Mouse (Mus musculus) stomach, embryonic 15.5 days (tissue): Measurements from ENCODE around the gene Rgl1. TPM values are rescaled to one million over a fixed set of nuclear protein-coding genes. Genes with fewer than 3 reads are reported as not detected.

Source experiments
- ATAC-seq: fragments of 200-750 bp; cut with Nextera tagmentation; 2 replicates; pipeline ENCODE4 v1.8.0; 2017; ENCODE audit warnings: low read depth, moderate number of reproducible peaks, moderate TSS enrichment; ENCODE audit not compliant: insufficient read depth, low FRiP score
- H3K27ac ChIP-seq: fragments of 300-500 bp; sonication (generic); 2 replicates; pipeline ENCODE4 v1.5.1; 2015; ENCODE audit warnings: mild to moderate bottlenecking, inconsistent platforms
- H3K27me3 ChIP-seq: fragments of 300-500 bp; sonication (generic); replicated peaks from 2 replicates; pipeline ENCODE4 v1.6.1; 2015; ENCODE audit warnings: inconsistent platforms
- H3K36me3 ChIP-seq: fragments of 300-500 bp; sonication (generic); 2 replicates; pipeline ENCODE4 v1.6.1; 2015; ENCODE audit warnings: inconsistent platforms
- H3K4me1 ChIP-seq: fragments of 300-500 bp; sonication (generic); 2 replicates; pipeline ENCODE4 v1.6.1; 2015; ENCODE audit warnings: inconsistent platforms
- H3K4me2 ChIP-seq: fragments of 300-500 bp; sonication (generic); 2 replicates; pipeline ENCODE4 v1.6.1; 2015; ENCODE audit warnings: mild to moderate bottlenecking, inconsistent platforms
- H3K4me3 ChIP-seq: fragments of 300-500 bp; sonication (generic); replicated peaks from 2 replicates; pipeline ENCODE4 v1.5.1; 2015; ENCODE audit warnings: inconsistent platforms
- H3K9ac ChIP-seq: fragments of 300-500 bp; sonication (generic); 2 replicates; pipeline ENCODE4 v1.6.1; 2015; ENCODE audit warnings: inconsistent platforms
- H3K9me3 ChIP-seq: fragments of 300-500 bp; sonication (generic); 2 replicates; pipeline ENCODE4 v1.6.1; 2016; ENCODE audit warnings: inconsistent platforms
- WGBS: fragments of 180-500 bp; shearing (Covaris S2); methylation state at CpG from one replicate; pipeline ENCODE4 v1.1.7; 2015; 5-methylcytosine and 5-hydroxymethylcytosine counted together
- polyA plus RNA-seq: library from polyadenylated mRNA; unstranded; fragments of >200 nt; fragmentation: Nextera tagmentation; extraction: Ambion mirVana; gene quantifications from 2 replicates; pipeline ENCODE4 v1.2.1, GENCODE M21; 2015

Rgl1 gene
- polyA plus RNA-seq, 1 experiment from 2014 or later, result 41.7 TPM

- ATAC-seq, result no peak
- H3K4me1 ChIP-seq, result no peaks in the 10 kb centered on the region; the same call in 1 of the 2 replicates
- H3K4me2 ChIP-seq, result no peak overlapping the region
- no peaks in the 10 kb centered on the region for H3K9me3 ChIP-seq
- no peak overlapping the region for H3K9ac ChIP-seq
- H3K27ac ChIP-seq, result no peak overlapping the region
- no peaks in the 10 kb centered on the region for H3K27me3 ChIP-seq
- WGBS, result 88% methylated on average over 11 of the region's 11 CpGs
- no peak overlapping the region for H3K4me3 ChIP-seq
- no peaks in the 10 kb centered on the region for H3K36me3 ChIP-seq
Observed at GRCm38 (mm10) chr1:152739374-152739773, 26.8 kb downstream of the Rgl1 start.

GRCm38 (mm10) chr1:152738793-152739192 is 27.4 kb downstream of the Rgl1 start:
- no peaks in the 10 kb centered on the region for H3K27me3 ChIP-seq
- no peak overlapping the region for H3K9ac ChIP-seq
- no peaks in the 10 kb centered on the region for H3K9me3 ChIP-seq
- H3K4me2 ChIP-seq, result no peak overlapping the region
- 76% methylated on average over 9 of the region's 9 CpGs for WGBS
- H3K4me3 ChIP-seq, result no peak overlapping the region
- no peak for ATAC-seq
- H3K36me3 ChIP-seq, result no peaks in the 10 kb centered on the region
- no peak overlapping the region for H3K27ac ChIP-seq
- H3K4me1 ChIP-seq, result no peaks in the 10 kb centered on the region; the same call in 1 of the 2 replicates

GRCm38 (mm10) chr1:152727604-152728236 is 38.4 kb downstream of the Rgl1 start:
- WGBS, result 31% methylated on average over 4 of the region's 5 CpGs
- no peak for ATAC-seq
- no peaks in the 10 kb centered on the region for H3K27me3 ChIP-seq

GRCm38 (mm10) chr1:152726095-152726494 is 40.1 kb downstream of the Rgl1 start:
- Histone ChIP-seq H3K4me1 (no peaks in the 10 kb centered on the region), H3K4me3 (no peak overlapping the region), H3K4me2 (no peak overlapping the region), H3K27me3 (no peaks in the 10 kb centered on the region), H3K27ac (no peak overlapping the region), H3K9me3 (no peaks in the 10 kb centered on the region), H3K36me3 (no peaks in the 10 kb centered on the region), H3K9ac (no peak overlapping the region)
- 42% methylated on average over 3 of the region's 3 CpGs for WGBS
- ATAC-seq, result no peak

More at GRCm38 (mm10) chr1:152727604-152728236, 38.4 kb downstream of the Rgl1 start:
- H3K4me1 ChIP-seq, result no peaks in the 10 kb centered on the region
- no peak overlapping the region for H3K27ac ChIP-seq
- H3K9ac ChIP-seq, result no peak overlapping the region
- H3K36me3 ChIP-seq, result no peaks in the 10 kb centered on the region
- H3K9me3 ChIP-seq, result no peaks in the 10 kb centered on the region
- H3K4me3 ChIP-seq, result no peak overlapping the region
- H3K4me2 ChIP-seq, result no peak overlapping the region

GRCm38 (mm10) chr1:152724286-152724685 is 41.9 kb downstream of the Rgl1 start:
- no peaks in the 10 kb centered on the region for H3K36me3 ChIP-seq
- no peak overlapping the region for H3K27ac ChIP-seq
- no peaks in the 10 kb centered on the region for H3K4me1 ChIP-seq
- no peak overlapping the region for H3K9ac ChIP-seq
- no peaks in the 10 kb centered on the region for H3K27me3 ChIP-seq
- H3K9me3 ChIP-seq, result no peaks in the 10 kb centered on the region
- no peak overlapping the region for H3K4me2 ChIP-seq
- no peak for ATAC-seq
- H3K4me3 ChIP-seq, result no peak overlapping the region

GRCm38 (mm10) chr1:152721535-152722198 is 44.5 kb downstream of the Rgl1 start:
- no peak for ATAC-seq
- Histone ChIP-seq H3K27me3 (no peaks in the 10 kb centered on the region), H3K9me3 (no peaks in the 10 kb centered on the region), H3K9ac (no peak overlapping the region), H3K4me3 (no peak overlapping the region), H3K4me2 (no peak overlapping the region), H3K4me1 (no peaks in the 10 kb centered on the region), H3K27ac (no peak overlapping the region), H3K36me3 (no peaks in the 10 kb centered on the region)
- 83% methylated on average over 11 of the region's 11 CpGs for WGBS

- Histone ChIP-seq H3K27ac (no peak overlapping the region), H3K4me1 (no peaks in the 10 kb centered on the region), H3K36me3 (no peaks in the 10 kb centered on the region), H3K4me3 (no peak overlapping the region), H3K27me3 (no peaks in the 10 kb centered on the region), H3K9ac (no peak overlapping the region), H3K4me2 (no peak overlapping the region), H3K9me3 (no peaks in the 10 kb centered on the region)
- WGBS, result 71% methylated on average over 4 of the region's 4 CpGs
- ATAC-seq, result no peak
Observed at GRCm38 (mm10) chr1:152720969-152721368, 45.2 kb downstream of the Rgl1 start.

GRCm38 (mm10) chr1:152718200-152718599 is 48.0 kb downstream of the Rgl1 start:
- ATAC-seq, result no peak
- H3K27me3 ChIP-seq, result no peaks in the 10 kb centered on the region
- H3K9me3 ChIP-seq, result no peaks in the 10 kb centered on the region
- H3K36me3 ChIP-seq, result no peaks in the 10 kb centered on the region
- 43% methylated on average over 6 of the region's 6 CpGs for WGBS
- no peak overlapping the region for H3K4me3 ChIP-seq
- H3K9ac ChIP-seq, result no peak overlapping the region
- no peaks in the 10 kb centered on the region for H3K4me1 ChIP-seq
- no peak overlapping the region for H3K4me2 ChIP-seq
- H3K27ac ChIP-seq, result peak overlapping the region; percentile 67; the same call in 1 of the 2 replicates

GRCm38 (mm10) chr1:152717329-152717728 is 48.8 kb downstream of the Rgl1 start:
- no peak overlapping the region for H3K4me3 ChIP-seq
- no peaks in the 10 kb centered on the region for H3K9me3 ChIP-seq
- no peaks in the 10 kb centered on the region for H3K27me3 ChIP-seq
- ATAC-seq, result peak; percentile 65
- H3K36me3 ChIP-seq, result no peaks in the 10 kb centered on the region
- no peaks in the 10 kb centered on the region for H3K4me1 ChIP-seq
- H3K27ac ChIP-seq, result peak overlapping the region; percentile 69
- H3K9ac ChIP-seq, result no peak overlapping the region
- WGBS, result 68% methylated on average over 1 of the region's 1 CpGs
- no peak overlapping the region for H3K4me2 ChIP-seq

- Histone ChIP-seq H3K9me3 (no peaks in the 10 kb centered on the region), H3K9ac (no peak overlapping the region), H3K4me1 (no peaks in the 10 kb centered on the region), H3K4me2 (no peak overlapping the region), H3K36me3 (no peaks in the 10 kb centered on the region), H3K4me3 (no peak overlapping the region), H3K27me3 (no peaks in the 10 kb centered on the region), H3K27ac (no peak overlapping the region)
- WGBS, result 88% methylated on average over 3 of the region's 3 CpGs
- no peak for ATAC-seq
Observed at GRCm38 (mm10) chr1:152714405-152714804, 51.7 kb downstream of the Rgl1 start.

- no peaks in the 10 kb centered on the region for H3K36me3 ChIP-seq
- no peak overlapping the region for H3K27ac ChIP-seq
- no peak overlapping the region for H3K4me3 ChIP-seq
- no peaks in the 10 kb centered on the region for H3K9me3 ChIP-seq
- no peak overlapping the region for H3K4me2 ChIP-seq
- H3K4me1 ChIP-seq, result no peaks in the 10 kb centered on the region
- no peak overlapping the region for H3K9ac ChIP-seq
- ATAC-seq, result no peak
- 86% methylated on average over 4 of the region's 4 CpGs for WGBS
- H3K27me3 ChIP-seq, result no peaks in the 10 kb centered on the region
Observed at GRCm38 (mm10) chr1:152713924-152714323, 52.2 kb downstream of the Rgl1 start.

GRCm38 (mm10) chr1:152711037-152711436 is 55.1 kb downstream of the Rgl1 start:
- no peaks in the 10 kb centered on the region for H3K9me3 ChIP-seq
- no peak overlapping the region for H3K27ac ChIP-seq
- WGBS, result 69% methylated on average over 4 of the region's 4 CpGs

More at GRCm38 (mm10) chr1:152711037-152711436, 55.1 kb downstream of the Rgl1 start:
- Histone ChIP-seq H3K36me3 (no peaks in the 10 kb centered on the region), H3K4me3 (no peak overlapping the region), H3K27me3 (no peaks in the 10 kb centered on the region), H3K9ac (no peak overlapping the region), H3K4me2 (no peak overlapping the region), H3K4me1 (no peaks in the 10 kb centered on the region)
- ATAC-seq, result no peak
